Mouse (Mus musculus) heart, postnatal 10 days (tissue): ENCODE results near the gene Ogdh. TPM values are rescaled to one million over a fixed set of nuclear protein-coding genes. Genes with fewer than 3 reads are reported as not detected.

Experiments used
- DNase-seq, 2 experiments: peaks; one replicate each; pipeline ENCODE4 v3.0.0; 2021
- intact Hi-C: fragments of 180-260 bp; cut with DNase I; formaldehyde crosslinking; loops from one replicate; pipeline ENCODE4 v1.15.1; 2025
- total RNA-seq, 2 experiments: library from RNA; stranded (reverse); gene quantifications; 2 replicates each; pipeline ENCODE4 v1.2.3; 2021

Ogdh gene
- total RNA-seq, 2 experiments from 2014 or later: 1,296 to 1,304 TPM

- DNase-seq: no peak
- intact Hi-C loops: no loop called here
Observed at GRCm38 (mm10) chr11:6292988-6293349, 1.5 kb downstream of the Ogdh start.

- no peak for DNase-seq
- intact Hi-C loops: no loop called here
Observed at GRCm38 (mm10) chr11:6293601-6294000, 2.2 kb downstream of the Ogdh start.

- intact Hi-C loops: no loop called here
- no peak for DNase-seq
Observed at GRCm38 (mm10) chr11:6294632-6295031, 3.2 kb downstream of the Ogdh start.

- intact Hi-C loops: no loop called here
- no peak for DNase-seq
Observed at GRCm38 (mm10) chr11:6296077-6296476, 4.6 kb downstream of the Ogdh start.

GRCm38 (mm10) chr11:6299435-6299834 lies 8.0 kb downstream of the Ogdh start:
- DNase-seq: no peak
- intact Hi-C loops: no loop called here

- no peak for DNase-seq
- intact Hi-C loops: no loop called here
Observed at GRCm38 (mm10) chr11:6302793-6303192, 11.4 kb downstream of the Ogdh start.

- no peak for DNase-seq
- intact Hi-C loops: no loop called here
Observed at GRCm38 (mm10) chr11:6305943-6306430, 14.6 kb downstream of the Ogdh start.

- DNase-seq: no peak
- intact Hi-C loops: no loop called here
Observed at GRCm38 (mm10) chr11:6308181-6308580, 16.7 kb downstream of the Ogdh start.

GRCm38 (mm10) chr11:6313874-6314406 lies 22.5 kb downstream of the Ogdh start:
- no peak for DNase-seq
- intact Hi-C loops: no loop called here

GRCm38 (mm10) chr11:6316821-6317220 lies 25.4 kb downstream of the Ogdh start:
- no peak for DNase-seq
- intact Hi-C loops: no loop called here

GRCm38 (mm10) chr11:6318559-6318958 lies 27.1 kb downstream of the Ogdh start:
- intact Hi-C loops: no loop called here
- DNase-seq: no peak

- intact Hi-C loops: no loop called here
- no peak for DNase-seq
Observed at GRCm38 (mm10) chr11:6319374-6319773, 27.9 kb downstream of the Ogdh start.

GRCm38 (mm10) chr11:6322086-6322485 lies 30.7 kb downstream of the Ogdh start:
- DNase-seq: no peak
- intact Hi-C loops: no loop called here

GRCm38 (mm10) chr11:6323348-6323747 lies 31.9 kb downstream of the Ogdh start:
- intact Hi-C loops: no loop called here
- DNase-seq: no peak

- intact Hi-C loops: no loop called here
Observed at GRCm38 (mm10) chr11:6331256-6331655, 39.8 kb downstream of the Ogdh start.

GRCm38 (mm10) chr11:6332606-6333005 lies 41.2 kb downstream of the Ogdh start:
- intact Hi-C loops: no loop called here
- no peak for DNase-seq

More at GRCm38 (mm10) chr11:6331256-6331655, 39.8 kb downstream of the Ogdh start:
- DNase-seq: no peak

GRCm38 (mm10) chr11:6333403-6333802 lies 42.0 kb downstream of the Ogdh start:
- no peak for DNase-seq
- intact Hi-C loops: no loop called here

GRCm38 (mm10) chr11:6335321-6335720 lies 43.9 kb downstream of the Ogdh start:
- intact Hi-C loops: no loop called here
- no peak for DNase-seq

GRCm38 (mm10) chr11:6336689-6337088 lies 45.3 kb downstream of the Ogdh start:
- intact Hi-C loops: no loop called here
- DNase-seq: no peak

GRCm38 (mm10) chr11:6345956-6346355 lies 54.5 kb downstream of the Ogdh start:
- intact Hi-C loops: no loop called here
- DNase-seq: no peak

- intact Hi-C loops: no loop called here
Observed at GRCm38 (mm10) chr11:6346966-6347365, 55.5 kb downstream of the Ogdh start.

GRCm38 (mm10) chr11:6348681-6349200 lies 57.3 kb downstream of the Ogdh start:
- DNase-seq: no peak
- intact Hi-C loops: no loop called here

More at GRCm38 (mm10) chr11:6346966-6347365, 55.5 kb downstream of the Ogdh start:
- no peak for DNase-seq

- intact Hi-C loops: no loop called here
- DNase-seq: no peak
Observed at GRCm38 (mm10) chr11:6349586-6349985, 58.2 kb downstream of the Ogdh start.
